Mouse (Mus musculus): ENCODE measurements around the gene Pip5k1b. TPM values are rescaled to one million over a fixed set of nuclear protein-coding genes. Genes with fewer than 3 reads are reported as not detected.

Pip5k1b gene
- polyA plus RNA-seq, 1 experiment from 2014 or later, result 3.4 TPM

GRCm38 (mm10) chr19:24511939-24512338 is 43.7 kb downstream of the Pip5k1b start:
- Histone ChIP-seq H3K4me1 (peaks cover 4% of the 10 kb centered on the region; the same call in 1 of the 2 replicates), H3K4me2 (no peak overlapping the region), H3K36me3 (no peaks in the 10 kb centered on the region), H3K27ac (no peak overlapping the region), H3K27me3 (no peaks in the 10 kb centered on the region), H3K9me3 (no peaks in the 10 kb centered on the region), H3K4me3 (no peak overlapping the region), H3K9ac (no peak overlapping the region)
- WGBS, result 87% methylated on average over 7 of the region's 7 CpGs
- ATAC-seq (ENCODE audit: borderline replicate concordance, extremely low read depth, low FRiP score, low TSS enrichment), result no peak

GRCm38 (mm10) chr19:24509391-24509790 is 46.3 kb downstream of the Pip5k1b start:
- Histone ChIP-seq H3K4me1 (no peaks in the 10 kb centered on the region), H3K27me3 (no peaks in the 10 kb centered on the region), H3K4me3 (no peak overlapping the region), H3K27ac (no peak overlapping the region), H3K9ac (no peak overlapping the region), H3K9me3 (no peaks in the 10 kb centered on the region), H3K4me2 (no peak overlapping the region), H3K36me3 (no peaks in the 10 kb centered on the region)
- no peak for ATAC-seq (ENCODE audit: borderline replicate concordance, extremely low read depth, low FRiP score, low TSS enrichment)
- WGBS, result 82% methylated on average over 6 of the region's 6 CpGs

- Histone ChIP-seq H3K27ac (no peak overlapping the region), H3K4me1 (no peaks in the 10 kb centered on the region), H3K9ac (no peak overlapping the region), H3K27me3 (no peaks in the 10 kb centered on the region), H3K4me2 (no peak overlapping the region), H3K36me3 (no peaks in the 10 kb centered on the region), H3K9me3 (no peaks in the 10 kb centered on the region), H3K4me3 (no peak overlapping the region)
- no peak for ATAC-seq (ENCODE audit: borderline replicate concordance, extremely low read depth, low FRiP score, low TSS enrichment)
- 62% methylated on average over 13 of the region's 13 CpGs for WGBS
Measured at GRCm38 (mm10) chr19:24508087-24508767, 47.4 kb downstream of the Pip5k1b start.

- Histone ChIP-seq H3K4me3 (no peak overlapping the region), H3K9me3 (no peaks in the 10 kb centered on the region), H3K36me3 (no peaks in the 10 kb centered on the region), H3K27me3 (no peaks in the 10 kb centered on the region), H3K4me1 (no peaks in the 10 kb centered on the region), H3K27ac (no peak overlapping the region), H3K9ac (no peak overlapping the region), H3K4me2 (no peak overlapping the region)
- WGBS, result 75% methylated on average over 10 of the region's 10 CpGs
- no peak for ATAC-seq (ENCODE audit: borderline replicate concordance, extremely low read depth, low FRiP score, low TSS enrichment)
Measured at GRCm38 (mm10) chr19:24502736-24503421, 52.8 kb downstream of the Pip5k1b start.

GRCm38 (mm10) chr19:24501525-24501924 is 54.1 kb downstream of the Pip5k1b start:
- Histone ChIP-seq H3K4me2 (no peak overlapping the region), H3K36me3 (no peaks in the 10 kb centered on the region), H3K9me3 (no peaks in the 10 kb centered on the region), H3K9ac (no peak overlapping the region), H3K4me3 (no peak overlapping the region), H3K27me3 (no peaks in the 10 kb centered on the region), H3K4me1 (no peaks in the 10 kb centered on the region), H3K27ac (no peak overlapping the region)
- no peak for ATAC-seq (ENCODE audit: borderline replicate concordance, extremely low read depth, low FRiP score, low TSS enrichment)

- Histone ChIP-seq H3K9me3 (no peaks in the 10 kb centered on the region), H3K4me2 (no peak overlapping the region), H3K9ac (no peak overlapping the region), H3K4me1 (no peaks in the 10 kb centered on the region), H3K27me3 (no peaks in the 10 kb centered on the region), H3K36me3 (no peaks in the 10 kb centered on the region), H3K27ac (no peak overlapping the region), H3K4me3 (no peak overlapping the region)
- 71% methylated on average over 5 of the region's 5 CpGs for WGBS
- ATAC-seq (ENCODE audit: borderline replicate concordance, extremely low read depth, low FRiP score, low TSS enrichment), result no peak
Measured at GRCm38 (mm10) chr19:24500431-24500830, 55.2 kb downstream of the Pip5k1b start.

- Histone ChIP-seq H3K4me1 (no peaks in the 10 kb centered on the region), H3K27ac (no peak overlapping the region), H3K4me3 (no peak overlapping the region), H3K27me3 (no peaks in the 10 kb centered on the region), H3K9me3 (no peaks in the 10 kb centered on the region), H3K9ac (no peak overlapping the region), H3K36me3 (no peaks in the 10 kb centered on the region), H3K4me2 (no peak overlapping the region)
- no peak for ATAC-seq (ENCODE audit: borderline replicate concordance, extremely low read depth, low FRiP score, low TSS enrichment)
- WGBS, result 80% methylated on average over 3 of the region's 3 CpGs
Measured at GRCm38 (mm10) chr19:24499291-24499690, 56.4 kb downstream of the Pip5k1b start.

GRCm38 (mm10) chr19:24493887-24494286 is 61.8 kb downstream of the Pip5k1b start:
- Histone ChIP-seq H3K9ac (no peak overlapping the region), H3K36me3 (no peaks in the 10 kb centered on the region), H3K4me1 (no peaks in the 10 kb centered on the region), H3K9me3 (no peaks in the 10 kb centered on the region), H3K27ac (no peak overlapping the region), H3K4me3 (no peak overlapping the region), H3K27me3 (no peaks in the 10 kb centered on the region), H3K4me2 (no peak overlapping the region)
- ATAC-seq (ENCODE audit: borderline replicate concordance, extremely low read depth, low FRiP score, low TSS enrichment), result no peak
- WGBS, result 72% methylated on average over 4 of the region's 4 CpGs

- 58% methylated on average over 3 of the region's 3 CpGs for WGBS
- H3K4me1 ChIP-seq, result no peaks in the 10 kb centered on the region
Measured at GRCm38 (mm10) chr19:24491824-24492223, 63.8 kb downstream of the Pip5k1b start.

GRCm38 (mm10) chr19:24490275-24490674 is 65.4 kb downstream of the Pip5k1b start:
- no peak overlapping the region for H3K27ac ChIP-seq
- ATAC-seq (ENCODE audit: borderline replicate concordance, extremely low read depth, low FRiP score, low TSS enrichment), result no peak
- H3K4me3 ChIP-seq, result no peak overlapping the region
- H3K4me1 ChIP-seq, result no peaks in the 10 kb centered on the region
- 46% methylated on average over 5 of the region's 5 CpGs for WGBS
- no peak overlapping the region for H3K9ac ChIP-seq
- no peaks in the 10 kb centered on the region for H3K9me3 ChIP-seq
- H3K4me2 ChIP-seq, result no peak overlapping the region
- no peaks in the 10 kb centered on the region for H3K27me3 ChIP-seq
- H3K36me3 ChIP-seq, result no peaks in the 10 kb centered on the region

More at GRCm38 (mm10) chr19:24491824-24492223, 63.8 kb downstream of the Pip5k1b start:
- Histone ChIP-seq H3K9me3 (no peaks in the 10 kb centered on the region), H3K9ac (no peak overlapping the region), H3K4me2 (no peak overlapping the region), H3K4me3 (no peak overlapping the region), H3K27me3 (no peaks in the 10 kb centered on the region), H3K36me3 (no peaks in the 10 kb centered on the region), H3K27ac (no peak overlapping the region)
- no peak for ATAC-seq (ENCODE audit: borderline replicate concordance, extremely low read depth, low FRiP score, low TSS enrichment)

GRCm38 (mm10) chr19:24486433-24487296 is 69.0 kb downstream of the Pip5k1b start:
- Histone ChIP-seq H3K36me3 (no peaks in the 10 kb centered on the region), H3K4me1 (no peaks in the 10 kb centered on the region), H3K4me2 (no peak overlapping the region), H3K27ac (no peak overlapping the region), H3K27me3 (no peaks in the 10 kb centered on the region), H3K9ac (no peak overlapping the region), H3K4me3 (no peak overlapping the region), H3K9me3 (no peaks in the 10 kb centered on the region)
- 64% methylated on average over 8 of the region's 8 CpGs for WGBS
- no peak for ATAC-seq (ENCODE audit: borderline replicate concordance, extremely low read depth, low FRiP score, low TSS enrichment)
